Mouse (Mus musculus) testis, adult 2 months (tissue): ENCODE results near the gene Pde8b. TPM values are rescaled to one million over a fixed set of nuclear protein-coding genes. Genes with fewer than 3 reads are reported as not detected.

Experiments
- H3K27ac ChIP-seq: fragments of 200-500 bp; 2 replicates; pipeline ENCODE4 v1.5.1; 2012; ENCODE audit warnings: low read depth, low read length; ENCODE audit not compliant: control insufficient read depth, insufficient read depth
- H3K27me3 ChIP-seq: fragments of 200-500 bp; 2 replicates; pipeline ENCODE4 v1.6.1; 2012; ENCODE audit warnings: mild to moderate bottlenecking, low read length, moderate library complexity; ENCODE audit not compliant: control insufficient read depth, insufficient read depth
- H3K36me3 ChIP-seq: fragments of 200-500 bp; 2 replicates; pipeline ENCODE4 v1.6.1; 2012; ENCODE audit warnings: mild to moderate bottlenecking, low read length; ENCODE audit not compliant: control insufficient read depth, insufficient read depth
- H3K4me1 ChIP-seq: fragments of 200-500 bp; 2 replicates; pipeline ENCODE4 v1.6.1; 2012; ENCODE audit warnings: low read length; ENCODE audit not compliant: control insufficient read depth, insufficient read depth
- H3K4me3 ChIP-seq: fragments of 200-500 bp; 2 replicates; pipeline ENCODE4 v1.5.1; 2012; ENCODE audit warnings: low read depth, mild to moderate bottlenecking, low read length, moderate library complexity, mixed read lengths; ENCODE audit not compliant: control insufficient read depth
- CTCF ChIP-seq: fragments of 200-500 bp; IDR thresholded peaks from 2 replicates; pipeline ENCODE4 v1.5.1; 2012; ENCODE audit warnings: low read depth, mild to moderate bottlenecking, inconsistent platforms, low read length, moderate library complexity; ENCODE audit not compliant: control insufficient read depth, insufficient read depth, insufficient replicate concordance
- POLR2A ChIP-seq: fragments of 200-500 bp; IDR thresholded peaks from 2 replicates; pipeline ENCODE4 v1.6.1; 2012; ENCODE audit warnings: low read depth, mild to moderate bottlenecking, inconsistent platforms, low read length, moderate library complexity; ENCODE audit not compliant: control insufficient read depth
- polyA plus RNA-seq: library from polyadenylated mRNA; depleted of rRNA; stranded (reverse); fragments of >200 nt; gene quantifications from 2 replicates; pipeline ENCODE4 v1.2.3, GENCODE M21; 2012

Gene Pde8b
- polyA plus RNA-seq, 1 experiment, result 4.2 TPM

- no peaks in the 10 kb centered on the region for H3K36me3 ChIP-seq
- TF ChIP-seq POLR2A (no peak), CTCF (no peak)
- H3K27me3 ChIP-seq, result no peaks in the 10 kb centered on the region
- no peak overlapping the region for H3K4me3 ChIP-seq
- H3K27ac ChIP-seq, result no peak overlapping the region
- no peaks in the 10 kb centered on the region for H3K4me1 ChIP-seq
These were observed 63.4 kb downstream of the Pde8b start for GRCm38 (mm10) chr13:95186741-95187035.

- no peak overlapping the region for H3K27ac ChIP-seq
- no peaks in the 10 kb centered on the region for H3K27me3 ChIP-seq
- H3K4me1 ChIP-seq, result no peaks in the 10 kb centered on the region
- H3K36me3 ChIP-seq, result no peaks in the 10 kb centered on the region
- H3K4me3 ChIP-seq, result no peak overlapping the region
- TF ChIP-seq POLR2A (no peak), CTCF (no peak)
These were observed 64.0 kb downstream of the Pde8b start for GRCm38 (mm10) chr13:95185891-95186740.

- Histone ChIP-seq H3K36me3 (no peaks in the 10 kb centered on the region), H3K4me3 (no peak overlapping the region), H3K27me3 (no peaks in the 10 kb centered on the region), H3K27ac (no peak overlapping the region), H3K4me1 (no peaks in the 10 kb centered on the region)
- TF ChIP-seq POLR2A (no peak), CTCF (no peak)
These were observed 66.5 kb downstream of the Pde8b start for GRCm38 (mm10) chr13:95183686-95184085.

- TF ChIP-seq CTCF, result no peak
- no peak for TF ChIP-seq POLR2A
These were observed 69.9 kb downstream of the Pde8b start for GRCm38 (mm10) chr13:95180208-95180607.

GRCm38 (mm10) chr13:95177326-95177725 lies 72.8 kb downstream of the Pde8b start:
- no peak overlapping the region for H3K4me3 ChIP-seq
- no peaks in the 10 kb centered on the region for H3K36me3 ChIP-seq
- H3K27ac ChIP-seq, result 0 out of 2 replicates have a peak overlapping the region, but pooled peaks have one; percentile 3
- no peaks in the 10 kb centered on the region for H3K27me3 ChIP-seq
- TF ChIP-seq CTCF, result no peak
- TF ChIP-seq POLR2A, result no peak
- H3K4me1 ChIP-seq, result no peaks in the 10 kb centered on the region; the same call in 1 of the 2 replicates

More at GRCm38 (mm10) chr13:95180208-95180607, 69.9 kb downstream of the Pde8b start:
- no peak overlapping the region for H3K27ac ChIP-seq
- H3K27me3 ChIP-seq, result no peaks in the 10 kb centered on the region
- H3K4me3 ChIP-seq, result no peak overlapping the region
- H3K36me3 ChIP-seq, result no peaks in the 10 kb centered on the region
- H3K4me1 ChIP-seq, result no peaks in the 10 kb centered on the region; the same call in 1 of the 2 replicates

- no peak for TF ChIP-seq POLR2A
- no peak for TF ChIP-seq CTCF
- H3K27ac ChIP-seq, result peak overlapping the region; percentile 49
- H3K4me1 ChIP-seq, result no peaks in the 10 kb centered on the region; the same call in 1 of the 2 replicates
- no peaks in the 10 kb centered on the region for H3K36me3 ChIP-seq
- no peaks in the 10 kb centered on the region for H3K27me3 ChIP-seq
- H3K4me3 ChIP-seq, result no peak overlapping the region
These were observed 73.7 kb downstream of the Pde8b start for GRCm38 (mm10) chr13:95176399-95176798.

- TF ChIP-seq CTCF (no peak), POLR2A (no peak)
- Histone ChIP-seq H3K4me1 (no peaks in the 10 kb centered on the region; the same call in 1 of the 2 replicates), H3K27me3 (no peaks in the 10 kb centered on the region), H3K27ac (no peak overlapping the region), H3K36me3 (no peaks in the 10 kb centered on the region), H3K4me3 (no peak overlapping the region)
These were observed 75.9 kb downstream of the Pde8b start for GRCm38 (mm10) chr13:95174253-95174652.

- Histone ChIP-seq H3K4me3 (no peak overlapping the region), H3K36me3 (no peaks in the 10 kb centered on the region), H3K4me1 (no peaks in the 10 kb centered on the region; the same call in 1 of the 2 replicates), H3K27ac (no peak overlapping the region), H3K27me3 (no peaks in the 10 kb centered on the region)
- no peak for TF ChIP-seq CTCF
- no peak for TF ChIP-seq POLR2A
These were observed 77.8 kb downstream of the Pde8b start for GRCm38 (mm10) chr13:95172346-95172745.
